Mouse (Mus musculus) C2C12 (cell line): ENCODE measurements around the gene Atg4a-ps.

Experiments
- CTCF ChIP-seq: IDR thresholded peaks from one replicate; pipeline ENCODE4 v1.5.1; 2011; ENCODE audit not compliant: control insufficient read depth, insufficient read depth, insufficient read length
- USF1 ChIP-seq: IDR thresholded peaks from one replicate; pipeline ENCODE4 v1.6.1; 2011; ENCODE audit warnings: low read depth, mild to moderate bottlenecking, control low read depth, moderate library complexity

- no peak for TF ChIP-seq CTCF
- TF ChIP-seq USF1, result no peak
These were observed 39.7 kb downstream of the Atg4a-ps start for GRCm38 (mm10) chr3:103606045-103606597.
